Mouse (Mus musculus) gastrocnemius, postnatal 14 days (tissue): ENCODE data around the gene En2. TPM values are rescaled to one million over a fixed set of nuclear protein-coding genes. Genes with fewer than 3 reads are reported as not detected.

Source experiments
- DNase-seq: peaks from one replicate; pipeline ENCODE4 v3.0.0; 2021; ENCODE audit warnings: mixed read lengths
- intact Hi-C: fragments of 180-260 bp; cut with DNase I; formaldehyde crosslinking; loops from one replicate; pipeline ENCODE4 v1.15.1; 2025; ENCODE audit warnings: low total_unique reads
- total RNA-seq, 2 experiments: library from RNA; stranded (reverse); gene quantifications; 2 replicates each; pipeline ENCODE4 v1.2.3; 2021

Gene En2
- total RNA-seq, 2 experiments from 2014 or later, result 0.18 to 0.23 TPM

DNA sequence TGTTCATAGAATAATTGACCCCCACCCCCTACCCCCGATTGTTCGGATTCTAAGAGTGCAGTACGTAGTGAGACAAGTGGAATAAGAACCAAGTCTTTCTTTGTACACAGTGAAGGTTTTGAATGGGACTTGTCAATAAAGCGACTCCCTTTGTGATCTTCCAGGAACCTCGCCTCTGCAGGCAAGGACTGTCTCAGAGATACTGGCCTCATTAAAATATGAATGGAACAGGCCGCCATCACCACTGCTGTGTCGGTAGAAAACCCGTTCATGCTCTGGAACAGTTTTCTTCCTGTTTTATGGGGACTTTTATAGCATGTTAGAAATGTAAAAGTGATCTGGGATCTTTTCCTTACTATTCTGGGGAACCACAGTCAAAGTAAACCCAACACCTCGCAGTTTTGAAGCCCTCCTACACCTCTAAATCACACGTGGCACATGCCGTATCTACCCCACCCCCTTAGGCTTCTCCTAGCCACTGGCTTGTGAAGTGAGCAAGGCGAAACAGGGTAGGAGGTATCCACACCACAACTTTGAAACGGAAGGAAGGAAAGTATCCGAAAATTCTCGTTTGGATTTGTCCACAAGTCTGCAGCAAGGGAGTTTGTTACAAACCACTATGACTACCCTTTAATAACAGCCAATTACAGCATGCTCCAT, 46.3 kb downstream of the En2 start:
- no peak for DNase-seq
- intact Hi-C loops, result no loop called here

DNA sequence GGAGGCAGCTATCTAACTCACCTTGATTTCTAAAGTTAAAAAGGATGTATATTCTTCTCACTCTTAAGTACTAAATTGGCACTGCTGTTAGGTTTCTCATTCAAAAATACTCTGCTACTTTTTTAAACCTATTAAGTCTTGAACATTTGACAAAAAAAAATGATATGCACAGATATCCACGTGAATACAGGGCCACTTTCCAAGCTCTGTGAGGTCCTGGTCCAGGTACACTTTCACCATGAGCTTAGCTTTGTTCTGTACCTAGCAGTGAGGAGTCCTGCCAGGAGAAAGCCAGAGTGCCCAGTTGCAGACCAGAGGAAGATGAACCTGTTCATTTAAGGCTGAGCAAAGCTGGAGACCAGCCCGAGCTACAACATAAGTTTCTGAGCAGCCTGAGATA, 47.9 kb downstream of the En2 start:
- intact Hi-C loops, result no loop called here
- DNase-seq, result no peak

DNA sequence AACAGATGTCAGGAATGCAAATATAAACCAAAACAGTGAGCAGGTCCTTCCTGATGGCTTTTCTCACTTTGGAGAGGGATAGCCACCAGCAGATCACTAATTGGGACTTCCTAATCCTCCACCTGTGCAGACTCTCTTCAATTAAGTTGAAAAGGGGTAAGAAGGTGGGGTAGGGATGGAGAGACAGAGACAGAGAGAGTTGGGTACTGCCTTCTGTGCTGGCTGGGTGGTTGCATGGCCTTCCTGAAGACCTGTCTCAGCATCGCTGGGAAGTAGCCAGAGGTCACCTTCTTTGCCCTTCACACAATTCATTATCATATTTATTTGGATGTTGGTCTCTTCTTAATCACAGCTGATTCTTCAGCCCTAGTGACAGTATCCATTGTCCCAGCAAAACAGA, 54.1 kb downstream of the En2 start:
- DNase-seq, result no peak
- intact Hi-C loops, result no loop called here

Other genes with a start within 250 kb of the En2 start
- gene Insig1, start 94.3 kb upstream of the En2 start, total RNA-seq, result 10 to 100 TPM in 1 of 2 experiments, 1 to 10 TPM in 1; 9.1 to 13.9 TPM
- under 1 TPM in 1 of 2 experiments, not detected in 1; 0.12 TPM for gene Cnpy1, start 80.1 kb downstream of the En2 start, total RNA-seq
- 10 to 100 TPM; 20.3 to 28.3 TPM for gene Rbm33, start 151.4 kb downstream of the En2 start, total RNA-seq